Mouse (Mus musculus) liver, embryonic 14.5 days (tissue): ENCODE data around the gene Npas3.

Experiments
- CTCF ChIP-seq: IDR thresholded peaks from 2 replicates; pipeline ENCODE4 v1.5.1; 2016; ENCODE audit warnings: antibody characterized with exemption, low read depth, control low read depth
- EP300 ChIP-seq: IDR thresholded peaks from 2 replicates; pipeline ENCODE4 v1.6.1; 2016; ENCODE audit warnings: antibody characterized with exemption, low read depth

GRCm38 (mm10) chr12:54098136-54098535, 849.7 kb downstream of the Npas3 start:
- TF ChIP-seq CTCF (no peak), EP300 (no peak)
